Mouse (Mus musculus): ENCODE measurements around the gene Vwa3b.

DNA sequence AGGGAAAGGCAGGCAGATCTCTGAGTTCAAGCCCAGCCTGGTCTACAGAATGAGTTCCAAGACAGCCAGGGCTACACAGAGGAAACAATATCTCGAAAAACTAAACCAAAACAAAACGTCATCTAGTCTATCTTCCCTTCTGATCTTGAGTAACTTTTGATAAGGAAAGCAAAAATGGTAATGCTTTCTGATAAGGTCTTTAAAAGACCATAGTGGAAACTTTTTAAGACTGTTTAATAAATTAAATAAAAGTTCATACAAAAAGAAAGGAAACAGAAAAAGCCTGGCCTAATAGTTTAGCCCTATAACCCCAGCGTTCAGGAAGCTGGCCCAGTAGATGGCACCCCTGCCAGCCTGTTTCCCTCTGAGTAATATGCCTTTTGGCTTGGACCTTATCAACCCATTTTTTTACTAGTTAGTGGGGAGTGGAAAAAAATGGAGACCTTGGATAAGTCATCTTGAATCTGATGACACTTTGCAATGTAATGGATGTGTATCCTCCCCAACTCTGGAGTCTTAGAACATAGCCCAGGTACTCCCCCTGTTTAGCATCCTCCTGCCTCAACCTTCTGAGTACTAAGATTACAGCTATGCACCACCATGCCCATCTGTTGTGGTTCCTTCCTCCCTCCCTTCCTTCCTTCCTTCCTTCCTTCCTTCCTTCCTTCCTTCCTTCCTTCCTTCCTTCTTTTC, 23.9 kb upstream of the Vwa3b start:
- TF ChIP-seq ZC3H11A (IDR thresholded peaks at IDR 0.05; ENCODE audit: borderline replicate concordance, low read depth, low read length) (no peak), ZNF384 (IDR thresholded peaks at IDR 0.05; ENCODE audit: low read depth, low read length) (no peak)

Measured in ES-E14 (cell line).